Mouse (Mus musculus) small intestine, adult 2 months (tissue): ENCODE results near the gene Lrwd1. TPM values are rescaled to one million over a fixed set of nuclear protein-coding genes. Genes with fewer than 3 reads are reported as not detected.

Source experiments
- H3K27ac ChIP-seq: fragments of 200-500 bp; 2 replicates; pipeline ENCODE4 v1.5.1; 2012; ENCODE audit warnings: low read depth, low read length, control low read depth, inconsistent platforms; ENCODE audit not compliant: insufficient read depth
- H3K27me3 ChIP-seq: fragments of 200-500 bp; 2 replicates; pipeline ENCODE4 v1.6.1; 2012; ENCODE audit warnings: mild to moderate bottlenecking, moderate library complexity, low read length, inconsistent platforms; ENCODE audit not compliant: control insufficient read depth, insufficient read depth
- H3K36me3 ChIP-seq: fragments of 200-500 bp; 2 replicates; pipeline ENCODE4 v1.6.1; 2012; ENCODE audit warnings: mild to moderate bottlenecking, low read length, control low read depth, inconsistent platforms; ENCODE audit not compliant: control insufficient read depth, insufficient read depth
- H3K4me1 ChIP-seq: fragments of 200-500 bp; 2 replicates; pipeline ENCODE4 v1.6.1; 2012; ENCODE audit warnings: low read length, inconsistent platforms, mixed read lengths; ENCODE audit not compliant: control insufficient read depth, insufficient read depth, insufficient read length
- H3K4me3 ChIP-seq: fragments of 200-500 bp; 2 replicates; pipeline ENCODE4 v1.5.1; 2012; ENCODE audit warnings: low read depth, mild to moderate bottlenecking, control low read depth, inconsistent platforms, low read length, moderate library complexity
- CTCF ChIP-seq: fragments of 200-500 bp; IDR thresholded peaks from 2 replicates; pipeline ENCODE4 v1.5.1; 2012; ENCODE audit warnings: low read depth, mild to moderate bottlenecking, control low read depth, inconsistent platforms, low read length, moderate library complexity, mixed read lengths; ENCODE audit not compliant: insufficient replicate concordance, insufficient read length; ENCODE audit errors: extremely low read depth
- POLR2A ChIP-seq: fragments of 200-500 bp; IDR thresholded peaks from 2 replicates; pipeline ENCODE4 v1.6.1; 2012; ENCODE audit warnings: low read depth, mild to moderate bottlenecking, control low read depth, inconsistent platforms, low read length, moderate library complexity
- WGBS: fragments of 180-500 bp; shearing (Covaris S2); methylation state at CpG from one replicate; pipeline ENCODE4 v1.1.7; 2018; 5-methylcytosine and 5-hydroxymethylcytosine counted together
- polyA plus RNA-seq: library from polyadenylated mRNA; depleted of rRNA; stranded (reverse); fragments of >200 nt; gene quantifications from 2 replicates; pipeline ENCODE4 v1.2.3, GENCODE M21; 2012; rRNA removed

Gene Lrwd1
- 8.9 and 16.9 TPM in 2 replicates for polyA plus RNA-seq

GRCm38 (mm10) chr5:136135571-136136291, at the start of gene Lrwd1, which contains the start of gene Alkbh4:
Lrwd1 (minus strand) TSS chr5:136136074.
Alkbh4 (plus strand) TSS chr5:136136146.
- TF ChIP-seq POLR2A = peak; percentile 50; the same call in 1 of the 2 replicates
- peak; percentile 69 for TF ChIP-seq CTCF
- H3K36me3 ChIP-seq = peaks cover 14% of the 10 kb centered on the region
- no peaks in the 10 kb centered on the region for H3K27me3 ChIP-seq
- H3K27ac ChIP-seq = peak within 1 kb of the TSS; percentile 80
- under 1% methylated on average over 60 of the region's 60 CpGs for WGBS
- peaks cover 18% of the 10 kb centered on the region for H3K4me1 ChIP-seq
- H3K4me3 ChIP-seq = peak within 1 kb of the TSS; percentile 89

DNA sequence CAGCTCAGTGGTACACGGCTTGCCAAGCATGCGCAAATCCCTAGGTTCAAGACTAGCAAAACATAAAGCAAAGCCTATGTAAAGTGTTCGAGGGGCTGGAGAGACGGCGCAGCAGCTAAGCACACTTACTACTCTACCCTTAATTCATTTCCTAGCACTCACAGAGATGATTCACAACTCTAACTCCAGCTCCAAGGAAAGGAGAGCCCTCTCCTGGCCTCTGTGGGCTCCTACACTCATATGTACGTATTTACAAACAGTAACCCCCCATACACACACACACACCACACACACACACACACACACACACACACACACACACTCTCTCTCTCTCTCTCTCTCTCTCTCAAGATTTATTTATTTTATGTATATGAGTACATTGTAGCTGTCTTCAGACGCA, 47.9 kb upstream of the Lrwd1 start:
- TF ChIP-seq CTCF (no peak), POLR2A (no peak)
- no peak overlapping the region for H3K4me3 ChIP-seq
- H3K27me3 ChIP-seq = no peaks in the 10 kb centered on the region
- H3K36me3 ChIP-seq = peaks cover 32% of the 10 kb centered on the region
- no peaks in the 10 kb centered on the region for H3K4me1 ChIP-seq
- 88% methylated on average over 7 of the region's 7 CpGs for WGBS
- no peak overlapping the region for H3K27ac ChIP-seq

- Histone ChIP-seq H3K4me1 (no peaks in the 10 kb centered on the region), H3K4me3 (no peak overlapping the region), H3K36me3 (peaks cover 32% of the 10 kb centered on the region), H3K27ac (no peak overlapping the region), H3K27me3 (no peaks in the 10 kb centered on the region)
- TF ChIP-seq CTCF (no peak), POLR2A (no peak)
- WGBS = 82% methylated on average over 4 of the region's 4 CpGs
These were observed 47.0 kb upstream of the Lrwd1 start for GRCm38 (mm10) chr5:136182830-136183229.

DNA sequence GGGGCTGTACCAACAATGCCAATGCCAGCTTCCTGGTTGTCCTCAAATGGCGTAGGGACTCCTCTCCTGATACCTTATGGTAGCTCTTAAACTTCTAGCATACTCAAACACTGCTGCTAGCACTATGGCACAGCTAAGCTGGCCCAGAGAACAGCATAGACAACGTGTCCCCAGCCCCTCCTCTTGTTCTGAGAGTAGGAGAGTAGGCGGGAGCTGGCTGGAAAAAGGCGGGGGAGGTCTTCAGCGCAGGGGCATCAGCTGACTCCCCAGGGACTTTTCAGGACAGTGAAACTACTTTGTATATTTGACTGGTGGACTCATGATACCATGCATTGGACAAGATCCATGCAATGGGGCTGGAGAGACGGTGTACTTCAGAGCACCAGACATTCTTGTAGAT, 46.2 kb upstream of the Lrwd1 start:
- no peaks in the 10 kb centered on the region for H3K4me1 ChIP-seq
- H3K27ac ChIP-seq = no peak overlapping the region
- 92% methylated on average over 6 of the region's 6 CpGs for WGBS
- no peak overlapping the region for H3K4me3 ChIP-seq
- no peaks in the 10 kb centered on the region for H3K27me3 ChIP-seq
- TF ChIP-seq POLR2A = no peak
- TF ChIP-seq CTCF = no peak
- peaks cover 30% of the 10 kb centered on the region for H3K36me3 ChIP-seq

DNA sequence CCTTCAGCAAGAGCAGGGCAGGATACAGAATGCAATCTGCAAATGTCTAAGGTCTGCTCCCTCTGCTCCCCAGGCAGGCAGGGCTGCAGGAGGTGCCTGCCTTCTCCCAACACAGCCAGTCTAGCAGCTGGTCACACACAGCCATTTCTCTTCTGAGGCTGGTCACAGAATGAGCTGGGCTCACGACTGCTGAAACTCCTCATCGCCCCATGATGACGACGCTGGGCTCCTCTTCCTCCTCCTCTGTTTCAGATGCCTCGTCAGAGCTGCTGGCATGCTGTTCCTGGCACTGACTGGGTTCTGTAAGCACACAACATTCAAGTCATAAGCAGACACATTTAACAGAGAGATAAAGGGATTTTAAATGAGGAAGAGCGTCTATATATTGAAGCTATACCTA, 45.3 kb upstream of the Lrwd1 start:
- TF ChIP-seq POLR2A = no peak
- no peak for TF ChIP-seq CTCF
- no peaks in the 10 kb centered on the region for H3K4me1 ChIP-seq
- H3K4me3 ChIP-seq = no peak overlapping the region
- H3K27ac ChIP-seq = no peak overlapping the region
- peaks cover 30% of the 10 kb centered on the region for H3K36me3 ChIP-seq
- 91% methylated on average over 6 of the region's 6 CpGs for WGBS
- H3K27me3 ChIP-seq = no peaks in the 10 kb centered on the region

GRCm38 (mm10) chr5:136179594-136179993, 43.7 kb upstream of the Lrwd1 start:
- Histone ChIP-seq H3K4me3 (no peak overlapping the region), H3K36me3 (peaks cover 30% of the 10 kb centered on the region), H3K27ac (no peak overlapping the region), H3K4me1 (no peaks in the 10 kb centered on the region), H3K27me3 (no peaks in the 10 kb centered on the region)
- WGBS = 85% methylated on average over 5 of the region's 5 CpGs
- TF ChIP-seq CTCF = no peak
- no peak for TF ChIP-seq POLR2A

GRCm38 (mm10) chr5:136173606-136174463, 38.0 kb upstream of the Lrwd1 start:
- TF ChIP-seq CTCF (no peak), POLR2A (0 out of 2 replicates have a peak, but pooled peaks have one; percentile 26)
- 9% methylated on average over 9 of the region's 9 CpGs for WGBS
- H3K27ac ChIP-seq = peak overlapping the region; percentile 97

More at GRCm38 (mm10) chr5:136173606-136174463, 38.0 kb upstream of the Lrwd1 start:
- Histone ChIP-seq H3K27me3 (no peaks in the 10 kb centered on the region), H3K36me3 (peaks cover 6% of the 10 kb centered on the region; the same call in 1 of the 2 replicates), H3K4me3 (peak overlapping the region; percentile 22), H3K4me1 (peaks cover 27% of the 10 kb centered on the region; the same call in 1 of the 2 replicates)
